Mouse (Mus musculus) liver, embryonic 16.5 days (tissue): ENCODE measurements at regions not wholly inside any gene's neighbourhood (a gene's known extent, or its start where the extent isn't known, plus 50 kb on each side); places are given as distances from the start of the nearest gene placed in this dataset.

ENCODE experiments used
- ATAC-seq: fragments of 200-750 bp; cut with Nextera tagmentation; 2 replicates; pipeline ENCODE4 v1.8.0; 2017; ENCODE audit warnings: low read depth, mild to moderate bottlenecking, moderate number of reproducible peaks, moderate library complexity
- H3K27ac ChIP-seq: fragments of 300-500 bp; sonication (generic); 2 replicates; pipeline ENCODE4 v1.5.1; 2014; ENCODE audit warnings: mild to moderate bottlenecking, low read length
- H3K27me3 ChIP-seq: fragments of 300-500 bp; sonication (generic); 2 replicates; pipeline ENCODE4 v1.6.1; 2014; ENCODE audit warnings: low read depth, low read length, mixed read lengths; ENCODE audit not compliant: control insufficient read depth, insufficient read depth
- H3K36me3 ChIP-seq: fragments of 300-500 bp; sonication (generic); 2 replicates; pipeline ENCODE4 v1.6.1; 2014; ENCODE audit warnings: mild to moderate bottlenecking; ENCODE audit not compliant: control insufficient read depth, insufficient read depth
- H3K4me1 ChIP-seq: fragments of 300-500 bp; sonication (generic); 2 replicates; pipeline ENCODE4 v1.6.1; 2014; ENCODE audit warnings: low read depth, low read length, mixed read lengths; ENCODE audit not compliant: control insufficient read depth
- H3K4me2 ChIP-seq: fragments of 300-500 bp; sonication (generic); 2 replicates; pipeline ENCODE4 v1.6.1; 2014; ENCODE audit warnings: low read depth, low read length, mixed read lengths
- H3K4me3 ChIP-seq: fragments of 300-500 bp; sonication (generic); 2 replicates; pipeline ENCODE4 v1.5.1; 2014; ENCODE audit warnings: low read depth, mild to moderate bottlenecking, low read length
- H3K9ac ChIP-seq: fragments of 300-500 bp; sonication (generic); 2 replicates; pipeline ENCODE4 v1.6.1; 2014; ENCODE audit warnings: low read depth, low read length
- H3K9me3 ChIP-seq: fragments of 300-500 bp; sonication (generic); replicated peaks from 2 replicates; pipeline ENCODE4 v1.6.1; 2016; ENCODE audit warnings: low read length; ENCODE audit not compliant: control insufficient read depth
- WGBS: fragments of 180-500 bp; shearing (Covaris S2); extraction: QIAGEN DNeasy Blood & Tissue Kit; methylation state at CpG from one replicate; pipeline ENCODE4 v1.1.7; 2014; ENCODE audit not compliant: insufficient replicate concordance; 5-methylcytosine and 5-hydroxymethylcytosine counted together

DNA sequence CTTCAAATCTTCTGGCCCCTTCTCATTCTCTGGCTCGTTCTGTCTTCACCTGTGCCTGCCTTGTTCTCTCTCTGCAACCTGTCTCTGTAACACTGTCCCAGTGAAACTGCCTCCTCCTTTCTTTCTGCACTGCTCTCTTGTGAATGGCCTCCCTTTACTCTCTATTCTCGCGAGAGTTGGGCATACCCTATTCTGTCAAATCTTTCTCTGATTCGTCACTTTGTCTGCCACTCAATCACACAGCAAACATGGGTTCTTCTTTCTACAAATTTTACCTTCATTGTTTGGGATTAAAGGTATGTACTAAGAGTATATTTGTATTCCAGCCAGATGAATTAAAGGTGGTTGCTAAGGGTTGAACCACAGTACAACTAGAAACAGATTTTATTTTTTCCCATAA is 54.6 kb upstream of the Slc6a6 start:
- 61% methylated on average over 4 of the region's 4 CpGs for WGBS
- Histone ChIP-seq H3K27me3 (no peaks in the 10 kb centered on the region), H3K4me3 (no peak overlapping the region), H3K9ac (no peak overlapping the region), H3K36me3 (no peaks in the 10 kb centered on the region), H3K27ac (no peak overlapping the region), H3K4me1 (no peaks in the 10 kb centered on the region), H3K4me2 (no peak overlapping the region), H3K9me3 (no peaks in the 10 kb centered on the region)
- ATAC-seq, result no peak

DNA sequence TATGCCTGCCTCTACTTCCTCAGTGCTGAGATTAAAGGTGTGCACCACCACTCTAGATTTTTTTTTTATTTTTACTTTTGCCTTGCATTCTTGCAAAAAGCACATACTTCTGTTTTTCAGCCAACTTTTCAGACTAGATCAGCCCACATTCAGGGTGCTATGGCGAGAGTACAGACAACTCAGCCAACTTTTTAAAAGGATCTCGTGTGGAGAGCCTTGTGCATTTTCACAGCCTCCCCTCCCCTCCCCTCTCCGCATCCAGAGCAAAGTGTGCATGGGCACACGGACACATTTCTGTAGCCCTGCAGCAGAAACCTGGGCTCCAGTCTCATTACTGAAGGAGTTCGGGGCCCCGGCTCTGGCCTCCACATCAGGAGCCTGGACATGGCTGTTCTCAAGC is 52.6 kb upstream of the Slc6a6 start:
- WGBS, result 77% methylated on average over 6 of the region's 6 CpGs
- Histone ChIP-seq H3K4me1 (no peaks in the 10 kb centered on the region), H3K4me2 (no peak overlapping the region), H3K27me3 (no peaks in the 10 kb centered on the region), H3K4me3 (no peak overlapping the region), H3K9me3 (no peaks in the 10 kb centered on the region), H3K36me3 (no peaks in the 10 kb centered on the region), H3K9ac (no peak overlapping the region), H3K27ac (no peak overlapping the region)
- ATAC-seq, result no peak
